Comparison of ENCODE assay signal across 8 mouse cellular contexts in genomic region chr17:70683561-70684167, GRCm38 (mm10).
DNase-seq lines count a peak whose midpoint lies in the region; ATAC-seq and TF ChIP-seq lines count a peak whose summit lies in the region.

No protein-coding gene starts in this region.

- H3K36me3 ChIP-seq in embryonic facial prominence, embryonic 13.5 days: no peaks in the 10 kb centered on the region
- H3K36me3 ChIP-seq in limb, embryonic 14.5 days (ENCODE audit: control insufficient read depth, insufficient read depth, low read length): no peaks in the 10 kb centered on the region
- no peaks in the 10 kb centered on the region for H3K36me3 ChIP-seq in neural tube, embryonic 11.5 days (ENCODE audit: control insufficient read depth, insufficient read depth, low read length)
- H3K36me3 ChIP-seq in stomach, postnatal 0 days (ENCODE audit: control insufficient read depth, insufficient read depth, low read length): no peaks in the 10 kb centered on the region

- H3K9me3 ChIP-seq in embryonic facial prominence, embryonic 13.5 days: no peaks in the 10 kb centered on the region
- H3K9me3 ChIP-seq in limb, embryonic 14.5 days (ENCODE audit: control insufficient read depth, low read length): no peaks in the 10 kb centered on the region
- no peaks in the 10 kb centered on the region for H3K9me3 ChIP-seq in neural tube, embryonic 11.5 days (ENCODE audit: control insufficient read depth, low read length)
- no peaks in the 10 kb centered on the region for H3K9me3 ChIP-seq in stomach, postnatal 0 days (ENCODE audit: control insufficient read depth, low read length)

- ATAC-seq in embryonic facial prominence, embryonic 13.5 days (ENCODE audit: insufficient number of reproducible peaks, insufficient read depth, low FRiP score, low TSS enrichment, low read depth): no peak
- ATAC-seq in limb, embryonic 14.5 days (ENCODE audit: low FRiP score, low read depth): peak; percentile 80
- ATAC-seq in neural tube, embryonic 11.5 days (ENCODE audit: insufficient read depth, low FRiP score, low TSS enrichment): peak; percentile 67
- peak; percentile 70 for ATAC-seq in stomach, postnatal 0 days (ENCODE audit: low FRiP score, low TSS enrichment)

- TF ChIP-seq EP300 in stomach, postnatal 0 days (optimal IDR thresholded peaks at IDR 0.05): no peak

- H3K27ac ChIP-seq in embryonic facial prominence, embryonic 13.5 days: no peak overlapping the region
- no peak overlapping the region for H3K27ac ChIP-seq in limb, embryonic 14.5 days (replicated peaks; ENCODE audit: low read depth, low read length)
- H3K27ac ChIP-seq in neural tube, embryonic 11.5 days (ENCODE audit: low read depth, low read length): no peak overlapping the region
- no peak overlapping the region for H3K27ac ChIP-seq in stomach, postnatal 0 days (replicated peaks)

- no peak for TF ChIP-seq POLR2A in limb, embryonic 14.5 days (IDR thresholded peaks at IDR 0.05; ENCODE audit: borderline replicate concordance, extremely low read depth, insufficient read depth, insufficient read length)

- H3K4me1 ChIP-seq in embryonic facial prominence, embryonic 13.5 days: peaks cover 9% of the 10 kb centered on the region
- H3K4me1 ChIP-seq in limb, embryonic 14.5 days (ENCODE audit: control insufficient read depth, insufficient read depth, low read length): no peaks in the 10 kb centered on the region
- no peaks in the 10 kb centered on the region for H3K4me1 ChIP-seq in neural tube, embryonic 11.5 days (ENCODE audit: control insufficient read depth, insufficient read depth, low read length)
- H3K4me1 ChIP-seq in stomach, postnatal 0 days (replicated peaks; ENCODE audit: control insufficient read depth, insufficient read depth): no peaks in the 10 kb centered on the region

- DNase-seq in 3T3-L1 (ENCODE audit: low read depth, low spot score): peak; percentile 86
- peak; percentile 82 to 85 for DNase-seq in adrenal gland, postnatal 36 days
- DNase-seq in heart, adult 9 months (ENCODE audit: low spot score in 2 of 2): peak; percentile 32 to 58
- DNase-seq in kidney, adult 9 months: peak; percentile 73
- peak; percentile 75 for DNase-seq in limb, embryonic 14.5 days (ENCODE audit: low spot score)
- DNase-seq in neural tube, embryonic 11.5 days (ENCODE audit: low spot score): peak; percentile 83
- DNase-seq in stomach, postnatal 0 days (ENCODE audit: low spot score): peak; percentile 71

- H3K27me3 ChIP-seq in embryonic facial prominence, embryonic 13.5 days: no peaks in the 10 kb centered on the region
- no peaks in the 10 kb centered on the region for H3K27me3 ChIP-seq in limb, embryonic 14.5 days (ENCODE audit: control insufficient read depth, insufficient read depth, low read length)
- no peaks in the 10 kb centered on the region for H3K27me3 ChIP-seq in neural tube, embryonic 11.5 days (ENCODE audit: control insufficient read depth, insufficient read depth, low read length)
- H3K27me3 ChIP-seq in stomach, postnatal 0 days (ENCODE audit: control insufficient read depth, insufficient read depth, low read length): no peaks in the 10 kb centered on the region

- peak overlapping the region; percentile 31 for H3K4me2 ChIP-seq in embryonic facial prominence, embryonic 13.5 days
- no peak overlapping the region for H3K4me2 ChIP-seq in limb, embryonic 14.5 days (replicated peaks; ENCODE audit: low read depth, low read length, severe bottlenecking)
- H3K4me2 ChIP-seq in neural tube, embryonic 11.5 days (ENCODE audit: low read depth): no peak overlapping the region
- H3K4me2 ChIP-seq in stomach, postnatal 0 days (replicated peaks; ENCODE audit: low read depth): no peak overlapping the region

- H3K4me3 ChIP-seq in embryonic facial prominence, embryonic 13.5 days: no peak overlapping the region
- H3K4me3 ChIP-seq in limb, embryonic 14.5 days (replicated peaks; ENCODE audit: low read length): no peak overlapping the region
- no peak overlapping the region for H3K4me3 ChIP-seq in neural tube, embryonic 11.5 days (ENCODE audit: low read depth, low read length)
- H3K4me3 ChIP-seq in stomach, postnatal 0 days (ENCODE audit: low read depth, low read length): no peak overlapping the region

- TF ChIP-seq CTCF in stomach, postnatal 0 days (IDR thresholded peaks at IDR 0.05; ENCODE audit: low read depth): peak; percentile 97

- no peak overlapping the region for H3K9ac ChIP-seq in embryonic facial prominence, embryonic 13.5 days
- H3K9ac ChIP-seq in limb, embryonic 14.5 days (ENCODE audit: low read depth, low read length, severe bottlenecking): no peak overlapping the region
- H3K9ac ChIP-seq in neural tube, embryonic 11.5 days (ENCODE audit: low read length): no peak overlapping the region
- no peak overlapping the region for H3K9ac ChIP-seq in stomach, postnatal 0 days (ENCODE audit: low read length)

- WGBS in embryonic facial prominence, embryonic 13.5 days: 13% methylated on average over 15 of the region's 15 CpGs
- WGBS in limb, embryonic 14.5 days: 8% methylated on average over 15 of the region's 15 CpGs
- 19% methylated on average over 15 of the region's 15 CpGs for WGBS in neural tube, embryonic 11.5 days
- WGBS in stomach, postnatal 0 days: 11% methylated on average over 15 of the region's 15 CpGs
